Mouse (Mus musculus): ENCODE measurements around the gene Zfyve28.

The Zfyve28 gene

DNA sequence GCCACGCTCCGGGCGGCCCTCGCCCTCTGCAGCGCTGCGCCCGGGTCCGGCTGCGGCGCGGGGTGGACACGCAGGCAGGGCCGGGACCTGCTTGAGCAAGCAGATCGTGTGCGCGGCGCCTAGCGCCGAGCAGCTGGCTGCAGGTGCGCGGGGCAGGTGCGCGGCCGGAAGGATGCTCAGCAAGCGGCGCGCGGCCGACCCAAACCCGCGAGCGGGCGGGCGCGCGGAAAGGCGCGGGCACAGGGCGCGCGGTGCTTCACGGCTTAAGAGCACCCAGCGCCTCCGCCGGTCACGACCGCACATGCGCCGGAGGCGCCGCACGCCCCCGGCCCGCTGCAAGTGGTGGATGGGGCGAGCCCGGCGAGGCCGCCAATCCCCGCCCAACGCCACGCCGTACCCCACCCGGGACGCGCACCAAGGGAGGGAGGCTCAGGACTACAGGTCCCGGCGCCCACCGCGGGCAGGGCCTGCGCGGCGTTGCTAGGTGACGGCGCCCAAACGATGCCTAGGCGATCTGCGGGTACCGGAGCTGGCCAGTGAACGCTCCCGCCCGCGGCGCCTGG lies at the start of gene Zfyve28, which contains the start of gene Cfap99:
Zfyve28 (minus strand) TSS at position 296 of the 563 bp plus-strand sequence.
Cfap99 (plus strand) TSS at position 447 of the 563 bp plus-strand sequence.
- peak; percentile 94 for ATAC-seq (ENCODE audit: low TSS enrichment)

DNA sequence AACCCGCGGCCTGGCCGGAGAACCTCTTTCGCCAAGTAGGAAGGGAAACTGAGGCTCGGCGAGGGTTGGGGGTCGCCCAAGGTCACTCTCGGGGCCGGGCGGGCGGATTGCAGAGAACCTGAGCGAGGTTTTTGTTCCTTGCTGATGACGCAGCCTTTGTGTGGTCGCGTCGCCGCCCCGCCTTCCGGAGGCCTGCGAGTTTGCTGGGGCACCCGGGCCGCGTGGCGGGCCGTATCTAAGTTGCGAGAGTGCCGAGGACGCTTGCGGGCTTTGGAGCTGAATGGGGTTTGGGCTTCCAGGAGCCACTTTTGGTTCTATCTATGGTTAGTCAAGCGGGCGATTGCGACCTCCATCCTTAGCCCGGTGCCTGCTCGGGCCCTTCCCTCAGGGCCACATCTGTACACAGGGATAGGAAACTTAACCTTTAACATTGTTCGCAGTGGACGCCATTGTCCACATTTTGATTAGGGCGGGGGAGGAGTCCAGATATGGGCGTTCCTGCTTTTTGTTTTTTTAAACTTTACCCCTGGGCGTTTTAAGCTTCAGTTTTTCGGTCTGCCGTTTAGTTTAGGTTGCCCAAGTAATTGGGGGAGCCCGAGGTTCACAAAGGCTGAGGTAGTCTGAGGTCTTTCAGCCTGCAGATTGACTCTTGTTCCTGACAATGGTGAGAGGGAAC lies 48.7 kb upstream of the Zfyve28 start:
- ATAC-seq (ENCODE audit: low TSS enrichment): no peak

DNA sequence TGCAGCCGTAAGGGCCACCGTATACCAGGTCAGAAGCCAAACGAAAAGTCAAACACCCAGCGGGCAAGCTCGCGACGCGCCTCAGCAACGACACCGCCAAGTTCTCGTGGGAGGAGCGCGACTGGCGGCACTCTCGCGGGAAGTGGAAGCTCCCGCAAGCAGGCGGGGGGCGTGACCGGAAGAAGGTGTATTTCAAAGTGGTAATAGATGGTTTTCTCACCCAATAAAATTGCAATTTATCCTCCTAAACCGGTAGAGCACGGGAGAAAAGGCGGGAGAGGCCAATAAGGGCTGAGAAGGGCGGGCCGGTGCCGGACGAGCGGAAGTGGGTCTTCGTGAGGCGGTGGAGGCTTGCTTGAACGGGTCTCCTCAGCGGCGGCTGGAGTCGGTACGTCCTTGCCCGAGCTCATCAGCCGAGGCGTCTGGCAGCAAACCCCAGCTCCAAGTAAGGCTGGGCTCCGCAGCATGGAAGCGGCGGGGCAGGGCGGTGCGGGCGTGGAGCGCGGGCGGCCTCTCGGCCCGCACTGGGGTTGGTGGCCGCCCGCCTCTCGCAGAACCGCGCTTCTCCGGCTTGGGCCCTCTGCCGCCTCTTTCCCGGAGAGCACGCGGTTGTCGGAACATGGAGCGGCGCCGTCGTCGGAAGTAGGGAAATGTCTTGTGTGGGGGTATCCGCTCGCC lies 48.0 kb upstream of the Zfyve28 start, which contains the start of gene Rnf4:
Rnf4 (plus strand) TSS at position 193 of the 678 bp plus-strand sequence.
- peak; percentile 98 for ATAC-seq (ENCODE audit: low TSS enrichment)

DNA sequence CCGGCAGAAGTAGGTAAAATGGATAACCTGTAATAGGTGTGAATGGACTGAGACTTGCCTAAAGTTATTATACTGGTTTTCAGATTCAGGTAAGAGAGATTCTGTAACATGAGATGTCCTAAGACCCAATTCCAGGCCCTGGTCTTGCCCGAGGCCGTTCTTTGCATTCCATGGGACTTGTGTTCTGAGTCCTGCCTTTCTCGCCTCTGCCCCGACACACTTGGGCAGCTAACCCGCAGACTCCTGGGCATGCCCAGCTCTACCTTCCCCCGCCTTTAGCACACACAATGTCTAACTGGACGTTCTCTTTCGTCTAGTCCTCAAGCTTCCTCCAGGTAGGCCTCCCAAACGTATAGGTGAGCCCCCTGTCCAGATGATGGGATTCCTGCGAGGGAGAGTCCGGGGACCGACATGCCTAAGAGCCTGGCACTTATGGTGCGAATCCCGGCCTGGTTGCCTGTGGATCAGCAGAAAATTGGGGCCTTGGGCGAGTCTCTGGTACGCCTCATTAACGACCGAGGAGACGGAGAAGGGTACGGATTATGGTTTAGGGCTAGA lies 47.4 kb upstream of the Zfyve28 start:
- peak; percentile 58 for ATAC-seq (ENCODE audit: low TSS enrichment)

DNA sequence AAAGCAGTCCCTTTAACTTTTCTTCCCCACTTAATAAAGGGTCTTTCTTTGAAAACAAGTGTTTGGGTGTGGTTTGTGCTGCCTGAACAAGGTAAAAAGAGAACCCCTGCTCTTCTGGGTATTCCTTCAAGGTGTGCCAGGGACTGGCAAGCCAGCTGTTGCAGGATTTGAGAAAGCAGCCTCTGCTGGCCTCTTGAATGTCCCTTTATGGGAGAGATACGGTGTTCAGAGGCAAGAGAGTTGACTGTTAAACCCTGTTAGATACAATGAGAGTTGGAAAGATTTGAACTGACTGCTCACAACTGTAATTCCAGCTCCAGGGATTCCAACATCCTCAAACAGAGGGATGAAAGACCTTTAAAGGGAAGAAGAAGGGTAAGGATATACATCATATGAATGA lies 45.8 kb upstream of the Zfyve28 start:
- ATAC-seq (ENCODE audit: low TSS enrichment): no peak

DNA sequence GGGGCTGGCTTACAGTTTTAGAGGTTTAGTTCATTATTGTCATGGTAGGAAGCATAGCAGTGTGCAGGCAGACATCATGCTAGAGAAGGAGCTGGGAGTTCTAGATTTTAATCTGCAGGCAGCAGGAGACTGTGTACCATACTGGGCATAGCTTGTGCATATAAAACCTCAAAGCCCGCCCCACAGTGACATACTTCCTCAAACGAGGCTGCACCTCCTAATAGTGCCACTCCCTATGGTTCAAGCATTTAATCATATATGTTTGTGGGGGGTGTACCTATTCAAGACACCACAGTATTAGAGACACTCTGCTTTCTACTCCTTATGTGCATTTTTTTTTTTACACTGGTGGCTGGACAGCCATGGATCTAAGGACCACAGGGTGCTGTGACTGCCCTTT lies 41.9 kb upstream of the Zfyve28 start:
- no peak for ATAC-seq (ENCODE audit: low TSS enrichment)

DNA sequence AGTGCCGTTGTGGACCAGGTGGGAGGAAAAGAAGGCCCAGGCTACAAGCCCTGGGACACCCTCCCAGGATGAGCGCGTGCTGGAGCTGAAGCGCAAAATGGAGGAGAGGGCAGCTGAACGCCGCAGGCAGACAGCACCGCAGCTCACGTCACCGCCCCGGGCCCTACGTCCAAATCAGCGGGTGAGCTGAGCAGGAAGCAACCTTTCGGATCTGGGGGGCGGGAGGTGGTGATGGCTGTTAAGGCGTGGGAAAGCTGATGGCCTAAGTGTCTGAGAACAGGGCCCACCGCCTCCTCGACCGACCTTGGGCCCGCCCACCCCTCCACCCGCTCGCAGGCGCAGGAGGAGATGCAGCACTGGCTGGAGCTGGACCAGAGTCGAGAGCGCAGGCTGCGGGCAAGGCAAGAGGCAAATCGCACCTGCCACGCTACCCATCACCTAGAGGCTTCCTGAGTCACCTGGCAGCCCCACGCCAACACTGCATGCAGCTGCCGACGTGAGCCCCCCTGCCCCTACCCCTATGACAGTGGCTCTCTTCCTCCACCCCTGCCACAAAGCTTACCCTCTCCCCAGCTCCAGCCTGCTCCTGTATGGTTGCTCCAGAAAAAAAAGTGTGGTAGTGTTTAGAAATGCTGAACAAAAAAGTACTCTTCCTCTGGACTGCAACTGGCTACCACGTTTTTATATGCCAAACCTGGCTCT lies 38.8 kb upstream of the Zfyve28 start:
- peak; percentile 38; the same call in 1 of the 2 replicates for ATAC-seq (ENCODE audit: low TSS enrichment)

DNA sequence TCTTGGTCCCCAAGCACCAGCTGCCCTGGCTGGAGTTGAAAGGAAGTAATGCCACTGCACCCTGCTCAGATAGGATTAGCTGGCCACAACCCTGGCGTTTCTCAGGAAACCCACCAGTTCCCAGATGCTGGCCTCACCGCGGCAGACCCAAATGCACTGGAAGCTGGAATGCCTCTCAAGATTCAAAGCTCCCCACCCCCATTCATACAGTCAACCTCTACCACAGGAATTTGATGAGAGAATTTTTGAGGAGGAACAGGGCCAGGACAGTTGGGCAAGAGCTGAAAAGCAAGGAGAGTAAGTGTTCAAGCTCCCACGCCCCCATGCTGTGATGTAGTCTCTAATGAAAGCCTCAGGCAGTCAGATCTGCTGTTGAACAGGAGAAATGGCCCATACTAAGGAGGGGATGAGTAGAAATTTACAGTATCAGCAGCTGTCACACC lies 38.0 kb upstream of the Zfyve28 start:
- no peak for ATAC-seq (ENCODE audit: low TSS enrichment)

DNA sequence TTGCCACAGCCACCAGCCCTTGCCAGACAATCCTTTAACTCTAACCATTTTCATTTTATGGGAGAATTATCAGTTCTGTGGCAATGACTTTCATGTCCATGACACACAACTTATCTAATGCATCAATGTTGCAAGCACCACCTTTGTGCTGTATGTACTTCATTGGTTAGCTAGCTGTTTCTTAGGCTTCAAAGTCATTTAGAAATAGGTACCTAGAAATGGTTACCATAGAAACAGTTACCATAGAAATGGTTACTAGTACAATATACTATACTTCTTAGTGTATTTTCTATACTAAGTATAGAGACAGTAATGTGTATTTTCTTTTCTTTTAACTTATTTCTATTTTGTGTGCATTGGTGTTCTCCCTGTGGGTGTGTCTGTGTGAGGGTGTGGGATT lies 37.0 kb upstream of the Zfyve28 start:
- ATAC-seq (ENCODE audit: low TSS enrichment): no peak

DNA sequence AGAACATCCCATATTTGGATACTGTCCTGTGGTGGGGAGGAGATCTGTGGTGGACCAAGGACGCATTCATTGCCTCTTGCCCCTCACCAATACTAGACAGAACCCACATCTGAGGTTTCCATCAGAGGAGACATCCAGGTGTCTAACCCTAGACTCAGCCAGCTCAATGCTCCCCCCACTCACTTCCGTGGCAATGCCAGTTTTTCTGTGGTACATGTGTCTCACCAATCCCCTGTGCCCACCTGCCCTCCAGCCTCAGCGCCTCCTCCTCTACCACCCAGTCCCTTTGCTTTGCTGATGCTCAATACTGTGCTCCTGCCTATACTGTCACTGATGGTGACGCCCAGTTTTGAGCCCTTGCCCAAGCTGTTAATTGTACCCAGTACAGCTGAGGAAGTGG lies 33.0 kb upstream of the Zfyve28 start:
- no peak for ATAC-seq (ENCODE audit: low TSS enrichment)

DNA sequence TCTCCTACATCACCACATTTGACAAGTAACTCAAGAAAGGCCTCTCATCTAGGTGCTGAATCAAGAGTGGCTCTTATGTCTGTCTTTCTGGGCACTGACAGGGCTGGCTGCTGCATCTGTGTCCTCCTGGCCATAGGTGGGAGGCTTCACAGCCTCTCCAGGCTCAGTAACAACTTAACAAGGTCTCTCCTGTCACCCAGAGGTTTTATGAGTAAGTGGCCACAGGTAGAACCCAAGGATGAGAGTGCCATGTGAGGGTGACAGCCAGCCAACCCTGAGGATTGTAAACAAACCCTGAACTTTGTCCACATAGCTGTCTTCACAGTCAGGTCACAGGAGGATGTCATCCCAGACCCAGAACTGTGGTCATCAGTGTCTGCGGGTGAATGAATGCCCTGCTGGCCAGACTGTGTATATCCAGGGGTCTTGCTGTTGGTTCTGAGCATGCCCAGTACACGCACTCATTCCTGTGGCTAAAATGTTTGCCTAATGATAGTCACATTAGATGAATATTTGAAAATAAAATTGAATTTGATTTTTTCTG lies 31.3 kb upstream of the Zfyve28 start:
- ATAC-seq (ENCODE audit: low TSS enrichment): no peak

DNA sequence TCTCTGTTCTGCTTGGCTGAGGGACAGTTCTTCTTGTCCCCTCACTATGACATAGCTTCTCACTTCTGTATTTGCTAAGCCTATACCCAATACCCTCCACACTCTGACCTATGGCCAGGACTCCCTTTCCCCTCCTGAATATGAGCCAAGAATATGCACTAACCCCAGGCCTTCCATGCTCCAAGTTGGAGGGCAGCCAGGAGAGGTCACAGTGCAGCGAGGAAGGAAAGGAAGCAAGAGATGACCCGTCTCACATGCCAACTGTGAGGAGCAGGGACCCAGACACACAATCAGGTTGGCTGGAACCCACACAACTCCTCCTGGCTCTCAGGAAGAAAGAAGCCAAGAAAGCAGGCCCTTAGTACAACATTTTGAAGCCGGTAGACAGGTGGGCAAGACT lies 20.8 kb upstream of the Zfyve28 start:
- no peak for ATAC-seq (ENCODE audit: low TSS enrichment)

DNA sequence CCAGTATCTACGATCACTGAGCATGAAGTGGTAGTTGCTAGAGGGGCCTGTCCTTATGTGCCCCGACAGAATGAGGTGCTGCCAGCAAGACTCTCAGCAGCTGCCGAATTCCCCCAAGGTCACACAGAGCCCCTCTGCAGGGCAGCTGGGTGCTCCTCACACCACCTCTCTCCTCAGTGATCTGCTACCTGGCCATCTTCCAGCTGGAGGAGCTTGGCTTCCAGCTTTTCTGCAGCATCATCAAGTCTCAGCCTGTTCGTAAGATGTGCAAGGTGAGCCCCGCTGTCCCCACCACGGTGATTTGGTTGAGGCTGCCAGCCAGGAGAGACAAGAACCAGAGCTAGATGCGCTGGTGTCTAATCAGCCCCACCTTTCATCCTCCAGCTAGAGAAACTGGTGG lies 14.1 kb upstream of the Zfyve28 start:
- no peak for ATAC-seq (ENCODE audit: low TSS enrichment)

DNA sequence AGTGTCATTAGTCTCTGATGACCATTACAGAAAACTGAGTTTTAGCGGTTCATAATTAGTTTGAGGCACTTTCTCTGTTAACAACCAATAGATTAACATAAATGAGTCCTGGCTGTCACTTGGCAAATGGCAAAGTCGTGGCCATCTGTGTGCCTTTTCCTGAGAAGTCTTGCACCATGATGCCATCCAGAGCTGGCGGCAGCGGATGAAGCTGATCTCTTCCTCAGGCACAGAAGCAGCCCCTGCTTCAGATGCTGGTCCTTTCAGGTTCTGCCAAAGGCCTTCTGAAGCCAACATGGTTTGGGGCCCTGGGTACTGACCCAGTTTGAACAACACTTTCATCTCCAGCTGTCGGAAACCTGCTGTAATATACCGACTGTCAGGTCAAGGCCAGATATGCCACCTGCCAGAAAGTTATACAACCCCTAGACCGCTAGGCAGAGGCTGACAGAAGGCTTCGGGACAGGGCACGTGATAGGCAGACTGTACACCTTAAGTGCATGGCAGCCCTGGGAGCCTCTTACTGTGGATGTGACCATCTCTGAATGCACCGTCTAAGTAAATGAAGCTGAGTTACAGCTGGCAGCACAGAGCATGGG lies 10.8 kb upstream of the Zfyve28 start:
- no peak for ATAC-seq (ENCODE audit: low TSS enrichment)

DNA sequence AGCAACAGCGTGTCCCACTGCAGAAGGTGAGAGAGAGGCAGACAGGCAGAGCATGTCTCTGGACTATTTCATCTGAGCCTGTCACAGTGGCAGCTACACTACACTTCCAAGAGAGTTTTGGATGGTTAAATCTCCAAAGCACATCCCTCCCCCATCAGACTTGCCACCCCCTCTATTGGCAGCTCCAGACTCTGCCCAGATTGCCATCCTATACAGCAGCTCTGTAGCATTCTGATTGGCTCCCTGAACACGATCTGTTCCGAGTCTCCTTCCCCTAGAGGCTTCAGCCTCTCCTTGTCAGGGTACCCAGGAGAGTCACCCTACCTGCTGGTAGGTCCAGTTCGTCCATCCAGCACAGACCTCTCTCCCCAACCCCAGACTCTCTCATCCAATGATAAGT lies 9.8 kb upstream of the Zfyve28 start:
- ATAC-seq (ENCODE audit: low TSS enrichment): peak; percentile 93

DNA sequence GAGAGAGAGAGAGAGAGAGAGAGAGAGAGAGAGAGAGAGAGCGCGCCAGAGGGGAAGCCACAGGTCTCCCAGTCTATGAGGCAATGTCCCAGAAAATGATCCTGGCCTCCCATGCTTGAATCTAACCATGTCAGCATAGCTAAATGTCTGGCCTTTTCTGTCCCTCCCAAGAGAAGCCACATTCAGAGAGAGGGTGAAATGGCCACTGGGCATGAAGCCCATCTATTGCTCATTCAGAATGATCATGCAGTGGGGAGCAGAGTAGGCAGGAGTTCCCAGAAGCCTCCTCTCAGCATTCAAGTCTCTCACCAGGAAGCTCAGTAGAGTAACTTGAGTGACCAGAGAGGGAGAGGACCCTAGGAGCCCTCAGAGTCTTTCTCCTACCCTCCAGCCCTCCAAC lies 6.9 kb upstream of the Zfyve28 start:
- no peak for ATAC-seq (ENCODE audit: low TSS enrichment)

DNA sequence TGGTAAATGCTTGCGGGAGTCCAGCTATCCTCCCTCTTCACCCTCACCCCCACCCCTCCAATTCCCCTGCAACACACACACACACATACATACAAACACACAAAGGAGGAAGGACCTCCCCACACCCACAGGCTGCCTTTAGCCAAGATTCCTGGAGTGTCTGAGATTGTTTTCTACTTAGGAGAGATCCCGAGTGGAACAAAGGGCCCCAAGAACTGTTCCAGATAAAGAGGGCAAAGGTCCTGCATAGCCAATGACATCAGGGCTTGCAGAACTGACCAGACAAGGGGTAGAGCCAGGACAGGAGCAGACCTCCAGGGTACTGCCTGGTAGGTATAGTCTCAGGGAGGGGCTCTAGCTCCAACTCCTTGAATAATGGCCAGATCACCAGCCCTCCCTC lies 6.4 kb upstream of the Zfyve28 start:
- ATAC-seq (ENCODE audit: low TSS enrichment): no peak

DNA sequence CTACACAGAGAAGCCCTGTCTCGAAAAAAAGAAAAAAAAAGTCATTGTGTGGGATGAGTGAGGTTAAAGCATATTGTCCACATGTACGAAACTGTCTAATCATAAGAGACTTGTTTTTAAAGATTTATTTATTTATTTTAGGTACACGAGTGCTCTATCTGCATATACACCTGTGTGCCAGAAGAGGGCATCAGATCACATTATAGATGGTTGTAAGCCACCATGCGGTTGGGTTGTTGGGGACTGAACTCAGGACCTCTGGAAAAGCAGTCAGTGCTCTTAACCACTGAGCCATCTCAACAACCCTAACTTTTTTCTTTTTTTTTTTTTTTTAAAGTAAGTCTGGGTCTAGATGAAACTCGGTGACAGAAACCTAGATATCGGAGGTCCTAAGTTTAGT lies 5.1 kb upstream of the Zfyve28 start:
- ATAC-seq (ENCODE audit: low TSS enrichment): no peak

DNA sequence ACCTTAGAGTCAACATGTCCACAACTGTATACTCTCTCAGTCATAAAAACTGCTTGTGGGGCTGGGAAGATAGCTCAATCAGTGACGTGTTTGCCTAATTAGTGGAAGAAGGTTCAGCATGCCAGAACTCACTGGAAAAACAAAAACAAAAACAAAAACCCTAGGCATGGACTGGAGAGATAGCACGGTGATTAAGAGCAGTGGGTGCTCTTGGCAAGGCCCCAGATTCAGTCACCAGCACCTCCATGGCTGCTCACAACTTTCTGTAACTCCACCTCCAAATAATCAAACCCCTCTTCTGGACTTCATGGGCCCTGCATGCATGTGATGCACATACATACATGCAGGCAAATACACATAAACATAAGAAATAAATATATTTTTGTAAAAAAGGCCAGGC lies 1.0 kb upstream of the Zfyve28 start:
- no peak for ATAC-seq (ENCODE audit: low TSS enrichment)

DNA sequence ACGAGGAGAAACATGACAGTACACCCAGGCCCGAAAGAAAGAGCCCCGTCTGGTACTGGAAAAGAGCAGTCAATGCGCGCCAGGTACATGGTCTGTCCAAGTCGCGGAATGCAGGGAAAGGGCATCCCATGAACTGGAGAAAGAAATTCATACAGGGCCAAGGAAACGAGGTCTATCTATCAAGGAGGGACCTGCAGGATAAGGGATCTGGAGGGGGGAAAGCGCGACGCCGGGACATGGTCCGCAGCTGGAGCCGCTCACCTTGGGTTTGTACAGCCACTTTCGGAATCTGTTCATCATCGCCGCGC lies 457 bp downstream of the Zfyve28 start:
- peak; percentile 13; the same call in 1 of the 2 replicates for ATAC-seq (ENCODE audit: low TSS enrichment)

DNA sequence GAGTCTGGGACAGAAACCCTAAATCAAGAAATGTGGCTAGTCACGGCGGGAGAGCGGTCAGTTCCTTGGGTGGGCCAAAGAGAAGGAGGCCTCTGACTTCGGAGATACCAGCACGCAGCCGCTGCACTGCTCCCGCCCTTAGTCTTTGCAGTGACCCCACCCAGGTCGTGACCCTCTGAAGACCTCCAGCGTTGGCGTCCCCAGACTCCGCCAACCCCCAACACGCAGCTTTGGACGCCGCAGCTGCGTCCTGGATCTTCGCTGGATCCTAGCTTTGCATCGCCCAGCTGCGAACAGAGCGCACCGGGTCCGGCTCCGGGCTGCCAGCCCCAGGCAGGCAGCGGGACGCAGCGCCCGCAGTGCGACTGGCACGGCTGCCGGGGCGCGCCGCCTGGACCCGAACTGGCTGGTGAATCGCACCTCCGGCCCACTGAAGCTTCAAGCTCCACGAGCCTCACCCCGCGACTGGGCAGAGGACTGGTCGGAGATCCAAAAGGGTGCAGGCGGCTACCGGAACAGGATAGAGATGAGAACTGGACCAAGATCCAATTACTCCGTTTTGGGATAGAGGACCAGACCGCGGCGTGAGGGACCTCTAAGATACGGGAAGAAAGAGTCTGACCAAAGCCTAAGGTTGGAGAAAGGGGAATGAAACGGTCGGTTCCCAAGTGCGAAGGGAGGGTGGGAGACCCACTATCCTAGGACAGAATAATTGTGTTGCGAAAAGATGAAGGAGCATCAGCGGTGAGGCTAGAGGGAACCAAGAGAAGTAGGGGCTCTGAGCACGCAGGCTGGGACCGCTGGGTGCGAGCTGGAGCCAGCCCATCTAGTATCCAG lies 1.0 kb downstream of the Zfyve28 start:
- ATAC-seq (ENCODE audit: low TSS enrichment): peak; percentile 22; the same call in 1 of the 2 replicates

Measured in frontal cortex, adult (tissue).